Mouse (Mus musculus) CD8-positive naive resting alpha-beta T cell, adult 2 months (primary cell): ENCODE measurements around the gene Naa38.

Experiments used
- DNase-seq, 2 experiments: peaks; one replicate each; pipeline ENCODE4 v3.0.0; 2022; ENCODE audit warnings: low read depth in 2 of 2, low spot score in 2 of 2

Gene Naa38

DNA sequence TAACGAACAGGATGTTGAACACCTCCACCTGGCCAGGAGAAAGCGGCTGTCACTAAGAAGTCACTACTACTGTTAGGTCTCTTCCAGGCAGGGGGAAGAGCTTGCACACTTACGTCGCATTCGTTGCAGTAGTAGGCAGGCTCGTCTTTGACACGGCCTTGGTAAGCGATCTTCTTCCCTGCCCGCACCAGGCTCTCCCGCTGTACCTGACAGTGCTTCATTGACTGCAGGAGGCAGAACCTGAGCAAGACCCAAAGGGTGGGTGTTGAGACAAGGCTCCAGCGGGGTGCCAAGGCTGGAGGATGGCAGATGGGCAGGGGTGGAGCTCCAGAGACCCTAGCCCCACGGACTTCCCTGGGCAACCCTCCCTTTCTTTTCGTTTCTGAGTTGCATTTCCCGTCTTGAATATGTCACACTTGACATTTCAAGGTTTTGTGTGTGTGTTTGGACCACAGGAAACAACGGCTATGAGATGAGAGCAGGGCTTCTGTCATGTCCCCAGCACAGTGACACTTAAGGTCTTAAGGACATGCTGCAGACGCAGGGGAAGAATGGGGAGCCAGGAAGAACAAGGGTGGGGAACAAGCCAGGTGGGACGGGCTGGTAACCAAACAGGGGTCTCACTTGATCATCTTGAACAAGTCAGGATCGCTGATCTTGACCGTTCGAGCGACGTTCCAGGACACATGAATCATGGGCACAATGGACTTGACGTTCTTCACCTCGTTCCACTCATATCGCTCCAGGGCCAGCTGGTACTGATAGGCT, 5.0 kb downstream of the Naa38 start:
- DNase-seq: no peak

DNA sequence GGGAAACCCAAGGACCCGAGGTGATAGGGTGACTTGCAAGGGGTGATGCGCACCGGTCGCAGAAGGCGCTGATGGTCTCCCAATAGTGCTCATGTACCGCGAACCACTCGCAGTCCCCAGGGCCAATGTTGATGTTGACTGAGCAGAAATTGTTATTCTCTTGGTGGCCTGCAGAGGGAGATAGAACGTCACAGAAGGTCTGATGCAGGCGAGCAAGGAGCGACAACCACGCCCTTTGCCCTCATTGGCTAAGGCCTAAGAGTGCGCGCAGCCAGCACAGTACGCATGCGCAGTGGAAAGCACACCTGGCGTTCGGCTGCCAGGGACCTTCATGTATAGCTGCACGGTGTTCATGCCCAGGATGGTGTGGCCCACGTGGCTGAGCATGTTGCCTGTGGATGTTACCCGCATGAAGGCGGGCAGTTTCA, 5.9 kb downstream of the Naa38 start:
- peak; percentile 84 to 85 for DNase-seq

GRCm38 (mm10) chr11:69401987-69402386, 6.7 kb downstream of the Naa38 start:
- DNase-seq: no peak

- no peak for DNase-seq
Observed at GRCm38 (mm10) chr11:69403691-69404594, 8.7 kb downstream of the Naa38 start.

- DNase-seq: no peak
Observed at GRCm38 (mm10) chr11:69404595-69405396, 9.5 kb downstream of the Naa38 start.

DNA sequence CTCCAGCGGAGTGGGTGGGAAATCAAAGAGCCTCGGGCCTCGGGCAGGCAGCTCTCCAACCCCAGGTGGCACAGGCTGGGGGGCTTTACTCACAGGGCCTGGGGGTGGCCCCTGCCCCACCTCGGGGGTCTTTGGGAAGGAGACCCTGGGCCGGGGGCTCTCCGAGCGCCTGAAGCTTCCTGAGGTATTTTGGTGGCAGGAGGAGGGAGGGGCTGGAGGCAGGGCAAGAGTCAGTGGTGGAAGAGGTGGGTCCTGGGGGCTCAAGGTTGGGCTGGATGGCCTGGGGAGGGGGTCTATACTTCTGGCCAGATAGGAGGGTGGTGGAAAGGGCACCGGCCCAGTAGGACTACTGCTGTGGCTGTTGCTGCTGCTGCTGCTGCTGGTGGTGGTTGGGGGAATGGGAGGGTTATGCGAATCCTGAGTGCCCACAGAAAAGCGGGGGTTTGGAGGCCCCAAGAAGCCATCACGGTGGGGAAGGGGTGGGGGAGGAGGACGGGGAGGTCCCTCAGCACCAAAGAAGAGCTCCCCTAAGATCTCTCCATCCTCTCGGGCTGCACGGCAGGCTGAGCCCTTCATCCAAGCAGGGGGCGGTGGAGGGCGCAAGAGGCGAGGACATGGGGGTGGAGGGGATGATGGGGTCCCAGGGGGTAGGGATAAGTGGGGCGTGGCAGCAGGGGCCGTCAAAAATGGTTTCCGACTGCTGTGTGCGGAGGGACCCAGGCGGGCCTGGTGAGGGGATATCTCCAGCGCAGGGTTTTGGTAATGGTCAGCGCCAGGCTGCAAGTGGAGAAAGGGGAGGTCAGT, 10.3 kb downstream of the Naa38 start:
- DNase-seq: no peak

- no peak for DNase-seq
Observed at GRCm38 (mm10) chr11:69406282-69406681, 11.0 kb downstream of the Naa38 start.

GRCm38 (mm10) chr11:69406867-69407723, 11.8 kb downstream of the Naa38 start:
- DNase-seq: no peak

GRCm38 (mm10) chr11:69407724-69408004, 12.4 kb downstream of the Naa38 start:
- DNase-seq: no peak

DNA sequence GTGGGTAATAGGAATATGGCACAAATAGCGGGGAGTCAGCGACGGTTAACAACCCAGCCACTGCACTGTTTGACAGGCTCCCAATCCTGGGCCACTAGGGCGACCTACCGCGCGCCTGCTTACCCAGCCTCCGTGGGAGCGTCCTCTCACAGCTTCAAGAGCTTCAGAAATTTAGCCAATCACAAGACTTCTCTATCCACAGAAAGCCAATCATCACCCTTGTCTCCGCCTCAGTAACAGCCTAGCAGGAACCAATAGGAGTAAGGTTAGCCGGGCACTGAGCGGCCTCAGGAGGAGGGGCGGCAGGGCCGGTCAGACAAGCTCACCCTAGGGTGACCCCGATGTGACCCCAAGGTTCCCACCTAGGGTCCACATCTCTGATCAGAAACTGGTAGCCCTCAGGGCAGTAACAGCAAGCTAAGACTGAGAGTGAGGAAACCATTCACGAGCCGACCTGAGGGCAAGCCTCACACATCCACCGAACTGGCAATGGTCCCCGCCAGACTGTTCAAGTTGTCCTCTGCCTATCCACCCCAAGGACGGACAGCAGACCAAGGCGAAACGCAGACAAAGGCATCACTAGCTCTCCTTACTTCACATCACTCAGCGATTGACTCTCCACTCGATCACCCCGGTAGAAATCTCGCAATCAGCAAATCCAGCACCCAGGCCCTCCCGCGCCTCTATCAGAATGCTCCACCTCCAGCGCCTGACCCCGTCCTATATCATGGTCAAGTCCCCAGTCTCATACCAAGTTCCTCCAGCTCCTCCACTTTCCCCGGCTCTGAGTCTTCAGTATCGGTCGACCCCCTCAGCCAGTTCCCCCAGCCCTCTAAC, 13.5 kb downstream of the Naa38 start:
- DNase-seq: peak; percentile 68 to 75

DNA sequence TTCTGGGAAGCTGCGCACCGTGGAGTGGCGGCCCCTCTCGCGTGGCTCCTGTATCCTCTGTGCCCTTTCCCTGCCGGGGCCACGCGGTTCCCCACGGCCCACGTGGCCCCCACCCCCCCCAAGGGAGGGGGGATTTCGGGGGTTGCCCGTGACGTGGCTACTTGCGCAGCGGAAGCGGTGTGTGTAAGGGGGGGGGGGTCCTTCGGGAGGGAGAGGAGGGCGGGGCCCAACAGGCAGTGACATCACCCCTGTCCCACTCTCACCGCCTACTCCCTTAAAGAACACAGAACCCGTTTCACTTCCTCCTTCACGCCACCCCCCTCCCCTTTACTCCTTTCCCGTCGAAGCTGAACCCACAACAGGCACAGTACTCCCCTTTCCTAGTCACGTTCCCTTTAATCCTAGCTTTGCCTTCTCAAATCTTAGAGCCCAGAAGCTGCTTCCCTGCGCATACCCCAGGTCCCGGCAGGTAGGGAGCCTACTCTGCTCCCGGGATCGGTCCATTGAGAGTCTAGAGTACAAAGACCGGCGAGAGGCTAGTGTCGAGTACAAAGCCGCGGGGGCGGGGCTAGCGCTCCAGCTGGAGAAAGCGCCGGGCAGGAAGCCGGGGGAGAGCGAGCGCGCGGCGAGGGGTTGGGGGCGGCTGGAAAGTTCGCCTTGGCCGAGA, 14.2 kb downstream of the Naa38 start:
- peak; percentile 83 to 86 for DNase-seq

DNA sequence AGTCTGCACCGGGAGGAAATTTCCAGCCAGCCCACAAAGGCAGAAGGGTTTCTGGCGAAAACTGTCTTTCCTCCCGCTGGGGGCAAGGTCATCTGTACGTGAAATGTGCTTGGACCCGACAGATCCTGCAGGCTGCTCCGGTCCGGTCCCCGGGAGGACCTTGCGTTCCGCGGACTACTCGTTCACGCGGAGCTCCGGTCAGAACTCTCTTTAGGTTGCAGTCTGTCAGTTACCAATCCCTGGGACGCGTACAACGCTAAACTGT, 14.7 kb downstream of the Naa38 start:
- DNase-seq: no peak

DNA sequence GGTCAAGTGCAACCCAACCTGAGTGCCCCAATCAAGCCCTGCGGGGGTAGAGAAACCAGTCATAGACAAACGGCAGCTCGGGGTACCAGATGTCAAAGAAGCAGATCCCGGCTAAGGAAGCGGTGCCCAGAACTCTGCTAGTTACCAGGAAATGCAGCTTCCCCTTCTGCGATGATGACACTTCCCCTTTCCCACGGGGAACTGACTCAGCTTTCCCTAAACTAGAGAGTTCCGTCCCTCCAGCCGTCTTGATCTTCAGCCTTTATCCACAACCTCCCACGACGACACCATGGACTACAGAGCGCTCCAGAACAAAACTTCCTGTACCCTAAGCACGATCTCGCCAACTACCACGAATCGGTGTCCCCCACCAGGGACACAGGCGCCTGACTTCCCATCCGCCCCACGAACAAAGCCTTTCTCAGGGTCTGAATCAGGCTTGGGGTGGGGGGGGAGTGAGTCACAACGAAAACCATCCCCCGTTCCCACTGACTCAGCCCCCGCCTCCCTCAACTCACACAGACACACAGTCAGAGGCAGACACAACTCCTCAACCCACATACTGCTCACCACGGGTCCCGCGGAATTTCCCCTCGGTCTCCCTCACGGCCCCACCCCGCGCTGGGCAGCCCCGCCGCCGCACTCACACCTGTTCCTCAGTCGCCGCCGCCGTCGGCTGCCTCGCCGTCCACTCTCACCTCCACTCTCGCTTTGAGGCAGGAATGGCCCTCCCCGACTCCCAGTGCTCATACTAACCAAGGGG, 15.2 kb downstream of the Naa38 start:
- peak; percentile 84 to 87 for DNase-seq

DNA sequence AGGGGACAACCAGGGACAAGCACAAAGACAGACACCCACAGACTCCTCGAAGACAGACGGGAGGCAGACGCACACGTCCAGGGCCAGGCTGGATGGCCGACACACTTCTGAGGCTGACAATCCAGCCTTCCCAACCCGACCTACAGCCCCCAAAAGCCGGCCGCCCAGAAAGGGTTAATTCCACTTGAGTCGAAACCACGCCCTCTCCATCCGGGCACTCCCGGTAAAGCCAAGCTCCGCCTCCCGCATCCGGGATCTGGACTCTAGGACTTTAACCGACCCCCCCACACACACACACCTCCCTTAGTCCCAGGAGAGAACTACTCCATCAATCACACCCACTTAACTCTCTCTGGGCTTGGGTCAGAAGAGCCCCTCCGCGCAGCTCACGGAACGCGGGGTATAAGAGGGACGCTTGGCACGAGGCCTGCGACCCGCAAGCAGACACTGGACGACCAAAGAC, 15.8 kb downstream of the Naa38 start:
- DNase-seq: peak in 1 of 2 experiments; percentile 66

DNA sequence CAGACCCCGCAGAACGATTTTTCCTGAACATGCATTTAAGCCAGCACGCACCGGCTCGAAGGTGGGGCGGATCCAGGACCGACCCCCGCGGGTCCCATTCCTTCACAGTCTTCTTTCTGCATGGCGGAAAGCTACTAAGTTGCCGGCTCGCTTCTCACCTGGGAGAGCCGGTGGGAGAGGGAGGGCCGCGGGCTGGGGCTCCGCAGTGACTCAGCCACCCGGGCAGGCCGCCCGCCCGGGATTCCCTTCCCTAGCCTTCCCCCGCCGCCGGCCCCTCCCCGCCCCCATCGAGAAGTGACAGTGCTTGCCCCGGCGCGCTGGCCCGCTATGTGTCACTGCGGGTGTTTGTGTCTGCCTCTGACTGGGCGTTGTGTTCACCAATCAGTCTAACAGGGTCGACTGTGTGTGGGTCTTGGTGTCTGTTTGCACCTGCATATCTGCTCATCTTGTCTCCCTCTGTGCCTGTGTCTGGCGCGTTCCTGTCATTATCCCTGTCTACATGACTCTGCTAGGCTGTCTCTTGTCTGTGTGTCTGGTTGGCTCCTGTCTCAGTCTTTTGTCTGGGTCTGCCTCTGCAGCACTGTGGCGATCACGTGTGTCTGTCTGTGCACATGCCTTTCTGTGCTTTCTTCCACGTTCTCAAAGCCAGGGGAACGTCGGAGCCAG, 16.4 kb downstream of the Naa38 start:
- DNase-seq: peak in 1 of 2 experiments; percentile 35

DNA sequence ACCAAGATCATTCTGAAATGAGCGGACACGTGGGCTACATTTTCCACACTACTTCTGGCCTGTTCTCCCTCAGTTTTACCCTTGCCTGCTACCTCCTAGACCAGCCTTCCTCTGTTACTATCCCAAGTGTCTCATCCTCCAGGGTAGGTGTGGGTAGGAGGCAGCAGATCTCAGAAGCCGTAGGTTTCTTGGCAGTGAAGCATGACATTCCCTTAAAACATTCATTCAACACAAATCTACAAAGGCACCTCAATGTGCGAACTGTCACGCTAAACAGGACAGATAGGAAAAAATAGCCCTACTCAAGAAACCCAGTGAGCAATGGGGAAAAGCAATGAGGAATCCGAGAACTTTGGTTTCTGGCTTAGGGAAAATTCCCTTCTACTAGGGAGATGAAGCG, 17.3 kb downstream of the Naa38 start:
- DNase-seq: no peak
